Mouse (Mus musculus) monocyte, adult 2 months (primary cell): ENCODE results near the gene Frs3.

Experiments
- DNase-seq, 2 experiments: peaks; one replicate each; pipeline ENCODE4 v3.0.0; 2022; ENCODE audit warnings: low spot score in 2 of 2, low read depth in 1 of 2

Frs3 gene

GRCm38 (mm10) chr17:47689894-47690293, 1.1 kb downstream of the Frs3 start:
- DNase-seq, result no peak

DNA sequence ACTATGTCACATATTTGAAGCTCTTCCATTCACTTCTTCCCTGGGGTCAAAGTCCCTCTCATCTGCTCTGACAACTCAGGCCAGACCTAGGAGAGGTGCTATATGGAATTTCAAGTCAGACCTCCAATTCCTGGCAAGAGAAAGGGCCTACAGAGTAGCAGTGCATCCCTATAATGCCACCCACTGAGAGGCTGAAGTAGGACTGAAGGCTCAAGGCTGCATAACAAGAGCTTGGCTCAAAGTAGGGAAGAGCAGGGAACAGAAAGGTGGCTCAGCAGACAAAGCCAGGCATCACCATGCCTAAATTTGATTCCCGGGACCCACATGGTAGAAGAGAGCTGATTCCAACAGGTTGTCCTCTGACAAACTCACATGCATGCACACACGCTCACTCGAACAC, 2.8 kb downstream of the Frs3 start:
- DNase-seq, result no peak

DNA sequence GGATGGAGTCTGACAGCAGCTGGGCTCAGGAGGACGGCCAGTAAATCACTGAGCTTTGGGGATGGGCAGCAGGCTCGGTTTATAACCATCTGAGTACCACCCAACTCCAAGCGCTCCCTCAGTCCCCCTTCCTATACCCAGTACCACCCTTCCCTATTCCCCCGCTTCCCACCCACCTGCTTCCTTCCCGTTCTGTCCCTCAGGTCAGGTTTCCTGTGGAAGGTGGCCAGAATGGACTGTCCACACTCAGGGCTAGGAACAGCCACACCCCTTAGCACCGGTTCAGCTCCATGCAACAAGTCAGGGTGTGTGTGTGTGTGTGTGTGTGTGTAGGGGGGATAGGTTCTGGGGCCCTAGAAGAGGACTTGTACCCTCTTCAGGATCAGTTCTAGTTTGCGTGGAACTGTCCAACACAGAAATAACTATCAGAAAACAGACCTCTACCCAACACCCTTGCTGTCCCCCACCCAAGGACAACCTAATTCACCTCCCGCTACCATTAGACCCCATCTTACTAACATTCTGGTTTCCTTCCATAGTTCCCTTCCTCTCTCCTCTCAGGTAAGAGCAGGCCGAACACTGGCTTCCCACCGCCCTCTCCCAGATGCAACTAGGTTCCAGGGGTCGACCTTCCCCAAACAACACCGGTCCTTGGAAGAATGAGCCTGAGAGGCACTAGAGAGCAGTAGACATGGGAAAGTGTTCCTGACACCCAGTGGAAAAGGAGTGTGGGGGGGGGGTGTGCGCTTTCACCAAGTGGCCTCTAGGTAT, 5.0 kb downstream of the Frs3 start:
- DNase-seq, result no peak

DNA sequence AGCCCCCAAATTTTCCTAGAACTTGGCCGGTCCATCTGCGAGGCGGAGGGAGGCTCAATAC, 5.4 kb downstream of the Frs3 start, which contains the start of gene Gm21981:
TSS of gene Gm21981 (minus strand) at position 14 of the 61 bp plus-strand sequence.
- DNase-seq, result no peak

DNA sequence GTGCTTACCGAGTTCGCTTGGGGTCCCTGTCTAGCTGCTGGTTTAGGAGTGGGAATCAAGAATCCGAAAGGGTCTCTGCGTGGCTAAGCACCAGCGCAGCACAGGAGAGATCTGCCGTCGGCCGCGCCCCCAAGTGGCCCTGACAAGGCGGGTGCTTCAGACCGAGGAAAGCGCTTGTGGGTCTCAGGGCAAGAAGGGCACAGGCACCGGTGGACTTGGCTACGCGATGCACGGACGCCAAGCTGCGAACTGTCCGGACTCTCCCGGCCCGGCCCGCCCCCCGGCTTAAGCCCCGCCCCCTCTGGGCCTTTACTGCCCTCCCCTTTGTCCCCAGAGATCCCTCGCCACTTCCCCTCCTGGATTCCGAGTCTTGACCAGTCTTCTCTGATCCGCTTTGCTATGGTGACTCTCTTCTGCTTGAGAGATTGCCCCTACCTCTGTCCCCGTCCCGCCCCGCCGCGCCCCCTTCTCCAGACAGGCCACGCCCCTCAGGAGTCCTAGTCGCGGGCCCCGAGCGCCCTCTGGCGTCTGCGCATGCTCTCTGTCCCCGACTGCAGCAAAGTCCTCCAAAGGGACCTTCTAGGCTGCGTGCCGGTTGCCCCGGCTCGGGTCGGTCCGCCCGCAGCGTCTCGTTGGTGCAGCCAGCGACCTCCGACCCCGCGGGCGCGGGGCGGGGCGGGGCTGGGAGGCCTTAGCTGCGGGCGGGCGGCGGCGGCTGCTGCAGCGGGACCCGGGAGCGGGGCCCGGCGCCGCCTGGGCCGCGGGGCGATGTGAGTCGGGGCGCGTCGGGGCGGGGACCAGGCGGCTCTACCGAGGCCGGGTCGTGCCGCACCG, 5.9 kb downstream of the Frs3 start, which contains the start of gene Prickle4:
TSS of gene Prickle4 (minus strand) at position 234 of the 834 bp plus-strand sequence.
- DNase-seq, result peak; percentile 76 to 92

GRCm38 (mm10) chr17:47695337-47695710, 6.5 kb downstream of the Frs3 start:
- DNase-seq, result no peak

DNA sequence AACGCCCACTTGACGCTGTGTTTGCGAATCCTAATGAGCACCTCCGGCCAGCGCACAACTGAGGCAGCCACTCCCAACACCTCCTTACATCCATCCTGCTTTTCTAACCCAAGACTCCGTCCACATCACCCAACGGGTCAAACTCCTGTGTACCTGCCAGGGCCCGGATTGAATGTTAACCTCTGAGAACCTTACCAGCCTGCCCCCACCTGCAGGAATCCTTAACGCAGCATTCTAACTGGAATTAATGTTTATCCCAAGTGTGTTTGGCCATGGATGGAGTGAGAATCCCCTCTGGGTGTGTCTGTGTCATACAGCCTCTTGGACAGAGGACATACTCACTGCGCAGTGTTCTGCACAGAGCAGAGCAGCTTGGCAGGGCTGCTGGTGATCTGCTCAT, 9.3 kb downstream of the Frs3 start:
- no peak for DNase-seq

DNA sequence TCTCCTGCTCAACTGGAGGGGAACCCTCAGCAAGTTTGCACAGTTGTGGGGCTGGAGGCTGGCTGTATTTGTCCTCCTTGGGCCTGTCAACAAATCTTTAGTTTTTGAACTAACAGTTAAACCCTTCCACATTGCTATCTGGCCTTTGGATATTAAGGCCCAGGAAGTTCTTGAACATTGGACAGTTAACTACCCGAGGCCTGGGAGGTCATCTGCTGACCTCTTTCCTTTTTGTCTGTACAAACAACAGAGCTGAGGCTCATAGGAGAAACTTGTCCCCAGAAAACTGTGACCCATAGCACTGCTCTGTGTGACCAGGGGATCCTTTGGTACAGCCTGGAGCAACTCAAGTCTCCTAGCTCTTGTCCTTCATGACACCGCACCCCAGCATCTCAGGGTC, 10.2 kb downstream of the Frs3 start:
- no peak for DNase-seq

- DNase-seq, result no peak
Measured at GRCm38 (mm10) chr17:47701793-47702192, 13.0 kb downstream of the Frs3 start.

GRCm38 (mm10) chr17:47702548-47703345, 13.9 kb downstream of the Frs3 start:
- no peak for DNase-seq

GRCm38 (mm10) chr17:47703556-47703955, 14.7 kb downstream of the Frs3 start:
- no peak for DNase-seq

- no peak for DNase-seq
Measured at GRCm38 (mm10) chr17:47704692-47705091, 15.9 kb downstream of the Frs3 start.

GRCm38 (mm10) chr17:47706196-47706595, 17.4 kb downstream of the Frs3 start:
- no peak for DNase-seq

- no peak for DNase-seq
Measured at GRCm38 (mm10) chr17:47707961-47708360, 19.1 kb downstream of the Frs3 start.

- no peak for DNase-seq
Measured at GRCm38 (mm10) chr17:47708972-47709371, 20.1 kb downstream of the Frs3 start.

DNA sequence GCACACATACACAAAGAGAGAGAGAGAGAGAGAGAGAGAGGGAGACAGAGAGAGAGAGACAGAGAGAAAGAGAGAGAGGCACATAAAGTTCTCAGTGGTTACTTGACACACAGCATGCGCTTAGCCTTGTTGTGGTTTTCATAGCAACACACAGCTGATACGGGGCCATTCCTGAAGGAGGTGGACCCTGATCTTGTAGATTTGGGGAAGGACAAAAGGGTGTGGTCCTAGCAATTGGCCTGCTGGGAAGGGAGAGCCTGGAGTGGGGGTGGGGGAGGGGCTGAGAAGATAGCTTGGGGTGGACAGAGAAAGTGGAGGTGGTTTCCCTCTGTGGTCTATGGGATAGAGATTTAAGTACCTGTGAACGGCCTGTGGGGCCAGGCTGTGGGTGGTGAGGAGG, 21.2 kb downstream of the Frs3 start:
- no peak for DNase-seq

DNA sequence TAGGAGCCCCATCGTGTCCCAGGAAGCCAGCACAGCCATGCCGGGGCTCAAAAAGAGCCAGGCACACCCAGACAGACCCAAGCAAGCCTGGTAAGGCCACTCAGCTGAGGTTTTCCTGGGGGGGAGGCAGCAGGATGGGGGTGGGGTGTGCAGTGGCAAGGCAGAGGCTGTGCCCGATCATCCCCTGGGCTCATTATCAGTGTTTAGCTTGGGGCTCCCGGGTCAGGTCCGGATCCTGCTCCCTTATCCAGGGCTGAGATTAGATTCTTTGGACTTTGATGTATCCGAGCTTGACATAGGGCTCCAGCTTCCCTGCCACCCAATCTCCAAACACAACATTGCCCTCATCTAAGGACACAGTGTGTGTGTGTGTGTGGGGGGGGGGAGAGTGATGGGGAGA, 23.1 kb downstream of the Frs3 start:
- no peak for DNase-seq

DNA sequence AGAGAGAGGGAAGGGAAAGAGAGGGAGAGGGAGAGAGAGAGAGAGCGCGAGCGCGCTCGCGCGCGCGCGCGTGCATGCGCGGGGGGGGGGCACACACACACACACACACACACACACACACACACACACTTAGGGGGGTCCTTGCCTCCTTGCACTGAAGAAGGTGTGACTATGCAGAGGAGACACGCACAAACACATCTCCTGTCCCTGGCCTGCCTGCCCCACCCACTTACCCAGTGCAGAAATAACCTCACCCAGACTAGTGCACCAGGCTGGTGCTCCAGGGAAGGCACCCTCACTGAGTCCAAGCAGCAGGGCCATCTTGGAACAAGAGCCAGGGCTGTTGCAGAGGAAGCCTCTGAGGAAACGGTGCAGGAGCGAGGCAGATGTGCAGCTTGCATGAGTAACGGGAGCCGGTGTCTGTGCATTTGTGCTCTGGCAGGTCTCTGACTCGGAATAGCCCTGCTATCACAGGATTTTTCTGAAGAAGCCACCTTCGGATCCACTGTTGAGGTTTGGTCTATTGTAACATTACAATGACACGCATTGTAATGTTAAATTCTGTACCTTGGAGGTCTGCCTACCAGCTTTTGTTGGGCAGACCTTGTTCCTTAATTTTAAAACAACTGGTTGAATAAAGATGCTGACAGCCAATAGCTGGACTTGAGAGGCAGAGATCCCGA, 24.2 kb downstream of the Frs3 start:
- DNase-seq, result no peak

DNA sequence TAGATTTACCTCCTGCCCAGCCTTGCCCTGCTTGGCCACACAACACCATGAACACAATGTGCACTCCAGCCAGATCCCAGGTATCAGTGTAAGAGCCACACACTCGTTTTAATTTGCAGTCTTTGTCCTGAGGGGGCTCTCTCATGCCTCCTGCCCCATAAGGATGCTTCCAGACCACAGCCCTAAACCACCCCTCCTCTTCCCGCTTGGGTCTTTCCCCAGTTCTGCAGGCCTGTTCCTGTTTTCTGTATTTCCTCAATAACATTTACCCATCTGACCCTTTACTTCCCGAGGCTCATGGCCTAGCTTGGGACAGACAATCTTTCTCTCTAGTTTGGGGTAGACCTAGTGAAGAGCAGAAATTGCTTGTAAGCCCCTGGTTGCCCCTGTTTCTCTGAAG, 26.2 kb downstream of the Frs3 start:
- DNase-seq, result no peak

DNA sequence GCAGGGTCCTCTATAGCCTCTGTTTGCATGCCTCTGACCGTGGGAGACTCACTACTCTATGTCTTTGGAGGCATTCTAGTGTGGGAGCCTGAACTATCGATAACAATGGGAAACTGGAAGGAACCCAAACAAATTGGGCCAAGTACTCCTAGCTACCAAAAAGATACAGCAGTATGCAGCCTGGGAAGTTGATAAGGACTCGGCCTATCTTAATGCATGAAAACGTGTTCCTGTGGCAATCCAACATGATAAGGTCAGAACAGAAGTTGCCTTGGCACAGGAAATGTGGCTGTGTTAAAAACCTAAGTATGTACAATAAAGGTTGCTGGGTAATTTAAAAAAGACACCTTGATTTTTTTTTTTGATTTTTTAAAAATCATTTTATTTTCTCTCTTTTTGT, 32.4 kb downstream of the Frs3 start:
- no peak for DNase-seq

DNA sequence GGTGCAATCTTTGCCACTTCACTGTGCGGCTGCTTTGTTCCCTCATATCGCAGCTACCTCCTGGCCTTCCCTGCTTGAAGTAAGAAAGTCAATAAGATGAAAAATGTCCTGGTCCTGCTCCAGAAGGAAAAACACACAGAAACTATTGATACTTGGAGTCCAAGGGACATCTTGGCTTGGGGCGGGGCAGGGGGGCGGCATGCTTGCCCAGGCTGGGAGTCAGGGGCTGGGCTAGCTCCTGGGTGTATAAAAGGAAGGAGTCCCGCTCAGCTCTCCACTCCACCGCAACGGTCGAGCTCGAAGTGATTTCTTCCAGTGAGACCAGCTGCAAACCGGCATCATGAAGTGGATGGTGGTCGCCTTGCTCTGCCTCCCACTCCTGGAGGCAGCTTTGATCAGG, 37.7 kb downstream of the Frs3 start, which contains the start of gene Pgc:
TSS of gene Pgc (plus strand) at position 277 of the 400 bp plus-strand sequence.
- DNase-seq, result no peak
